Mouse (Mus musculus): ENCODE measurements around the gene Fgf11. TPM values are rescaled to one million over a fixed set of nuclear protein-coding genes. Genes with fewer than 3 reads are reported as not detected.

Fgf11 gene
- polyA plus RNA-seq, 1 experiment from 2014 or later: 3.4 TPM

DNA sequence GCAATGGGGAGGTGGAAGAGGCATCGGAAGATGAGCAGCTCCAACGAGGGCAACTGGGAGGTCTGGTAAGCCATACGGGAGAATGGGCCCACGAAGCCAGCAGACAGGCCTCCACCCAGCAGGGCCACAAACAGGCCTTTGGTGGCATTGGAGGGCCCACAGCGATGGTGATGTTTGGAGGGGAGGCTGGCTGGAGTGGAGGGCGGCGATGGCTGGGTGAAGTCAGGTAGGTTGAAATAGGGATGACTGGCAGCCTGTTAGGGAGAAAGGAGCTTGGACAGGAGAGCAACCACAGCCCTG, 40.8 kb downstream of the Fgf11 start:
- 91% methylated on average over 7 of the region's 7 CpGs for WGBS
- peak overlapping the region; percentile 100; the same call in 1 of the 2 replicates for H3K27ac ChIP-seq

DNA sequence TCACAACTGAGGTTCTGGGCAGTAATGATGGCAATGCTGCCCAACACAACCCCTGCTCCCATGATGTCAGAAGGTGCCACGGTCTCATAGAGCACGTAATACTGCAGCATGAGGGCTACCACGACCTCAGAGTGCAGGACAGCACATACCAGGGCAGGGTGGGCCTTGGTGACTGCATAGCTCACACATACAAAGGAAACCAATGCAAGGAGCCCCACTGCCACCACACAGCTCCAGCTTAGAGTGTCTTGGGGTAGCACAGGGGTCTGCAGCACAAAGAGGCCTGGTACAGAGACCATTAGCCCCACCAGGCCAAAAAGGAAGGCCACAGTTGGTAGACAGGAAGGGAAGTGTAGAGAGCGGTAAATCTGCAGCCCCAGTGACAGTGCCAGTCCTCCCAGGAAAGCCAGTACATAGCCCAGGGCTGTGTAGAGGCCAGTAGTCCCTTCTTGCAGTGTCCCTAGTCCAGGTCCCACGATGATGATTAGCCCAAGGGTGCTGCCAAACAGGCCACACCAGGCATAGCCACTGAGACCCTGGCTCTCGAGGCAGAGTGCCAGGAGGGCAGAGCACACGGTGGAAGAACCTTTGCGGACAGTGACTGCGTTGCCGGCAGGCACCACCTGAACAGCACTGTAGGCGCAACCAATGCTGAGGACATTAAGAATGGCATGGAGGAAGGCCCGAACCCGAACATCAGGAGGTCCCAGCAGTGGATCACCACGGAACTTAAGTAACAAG, 41.3 kb downstream of the Fgf11 start:
- no peak for ATAC-seq (ENCODE audit: insufficient number of reproducible peaks, low FRiP score, low TSS enrichment, low read depth)
- no peaks in the 10 kb centered on the region for H3K9me3 ChIP-seq
- H3K36me3 ChIP-seq: no peaks in the 10 kb centered on the region
- peak overlapping the region; percentile 56; the same call in 1 of the 2 replicates for H3K4me3 ChIP-seq
- peak overlapping the region; percentile 80 for H3K4me2 ChIP-seq
- WGBS: 79% methylated on average over 14 of the region's 14 CpGs
- no peaks in the 10 kb centered on the region for H3K27me3 ChIP-seq
- peaks cover 37% of the 10 kb centered on the region for H3K4me1 ChIP-seq
- no peak overlapping the region for H3K9ac ChIP-seq
- H3K27ac ChIP-seq: peak overlapping the region; percentile 100

More for the DNA sequence above, 40.8 kb downstream of the Fgf11 start:
- no peak for ATAC-seq (ENCODE audit: insufficient number of reproducible peaks, low FRiP score, low TSS enrichment, low read depth)
- H3K27me3 ChIP-seq: no peaks in the 10 kb centered on the region
- no peak overlapping the region for H3K4me3 ChIP-seq
- no peaks in the 10 kb centered on the region for H3K9me3 ChIP-seq
- H3K9ac ChIP-seq: no peak overlapping the region
- no peaks in the 10 kb centered on the region for H3K36me3 ChIP-seq
- peaks cover 34% of the 10 kb centered on the region for H3K4me1 ChIP-seq
- H3K4me2 ChIP-seq: no peak overlapping the region

DNA sequence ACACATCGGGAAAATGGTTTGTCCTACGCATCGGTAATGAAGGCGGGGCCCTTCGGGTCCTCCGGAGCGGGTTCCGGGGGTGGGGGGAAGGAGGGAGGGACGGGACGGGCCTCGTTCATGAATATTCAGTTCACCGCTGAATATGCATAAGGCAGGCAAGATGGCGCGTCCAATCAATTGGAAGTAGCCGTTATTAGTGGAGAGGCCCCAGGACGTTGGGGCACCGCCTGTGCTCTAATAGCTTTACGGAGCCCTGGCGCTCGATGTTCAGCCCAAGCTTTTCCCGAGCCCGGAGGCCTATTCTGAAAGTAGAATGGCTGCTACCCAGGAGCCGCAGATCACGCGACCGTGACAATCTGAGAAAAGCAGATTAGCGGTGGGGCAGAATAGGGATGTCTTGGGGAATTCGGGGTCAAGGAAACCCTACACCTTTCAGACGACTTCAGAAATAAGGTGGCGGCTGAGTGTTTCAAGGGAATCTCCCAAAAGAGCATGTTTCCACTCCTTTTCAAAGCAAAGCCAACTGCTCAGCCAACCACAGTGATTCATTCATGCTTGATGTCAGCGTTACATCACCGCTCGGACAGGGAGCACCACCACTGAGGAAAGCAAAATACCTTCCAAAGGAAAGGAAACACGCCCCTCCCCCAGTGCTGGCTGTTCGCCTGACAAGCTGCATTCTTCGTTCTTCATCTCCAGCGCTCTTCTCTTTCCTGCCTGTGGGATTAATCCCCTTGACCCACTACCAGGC, 42.5 kb downstream of the Fgf11 start:
- ATAC-seq (ENCODE audit: insufficient number of reproducible peaks, low FRiP score, low TSS enrichment, low read depth): peak; percentile 89
- Histone ChIP-seq H3K9me3 (no peaks in the 10 kb centered on the region), H3K4me2 (peak overlapping the region; percentile 80), H3K9ac (peak overlapping the region; percentile 51), H3K36me3 (no peaks in the 10 kb centered on the region), H3K27me3 (no peaks in the 10 kb centered on the region), H3K4me3 (peak overlapping the region; percentile 56), H3K27ac (peak overlapping the region; percentile 100), H3K4me1 (peaks cover 37% of the 10 kb centered on the region)
- under 1% methylated on average over 37 of the region's 37 CpGs for WGBS

GRCm38 (mm10) chr11:69758478-69758970, 43.1 kb downstream of the Fgf11 start, which contains the start of gene Polr2a:
TSS of gene Polr2a (minus strand) at chr11:69758637.
- H3K27ac ChIP-seq: peak within 1 kb of the TSS; percentile 100
- no peaks in the 10 kb centered on the region for H3K36me3 ChIP-seq
- peak within 1 kb of the TSS; percentile 62 for H3K9ac ChIP-seq
- peak within 1 kb of the TSS; percentile 80 for H3K4me2 ChIP-seq
- H3K4me1 ChIP-seq: peaks cover 37% of the 10 kb centered on the region
- under 1% methylated on average over 35 of the region's 36 CpGs for WGBS
- no peaks in the 10 kb centered on the region for H3K27me3 ChIP-seq
- no peaks in the 10 kb centered on the region for H3K9me3 ChIP-seq
- peak; percentile 95 for ATAC-seq (ENCODE audit: insufficient number of reproducible peaks, low FRiP score, low TSS enrichment, low read depth)
- peak within 1 kb of the TSS; percentile 56 for H3K4me3 ChIP-seq

DNA sequence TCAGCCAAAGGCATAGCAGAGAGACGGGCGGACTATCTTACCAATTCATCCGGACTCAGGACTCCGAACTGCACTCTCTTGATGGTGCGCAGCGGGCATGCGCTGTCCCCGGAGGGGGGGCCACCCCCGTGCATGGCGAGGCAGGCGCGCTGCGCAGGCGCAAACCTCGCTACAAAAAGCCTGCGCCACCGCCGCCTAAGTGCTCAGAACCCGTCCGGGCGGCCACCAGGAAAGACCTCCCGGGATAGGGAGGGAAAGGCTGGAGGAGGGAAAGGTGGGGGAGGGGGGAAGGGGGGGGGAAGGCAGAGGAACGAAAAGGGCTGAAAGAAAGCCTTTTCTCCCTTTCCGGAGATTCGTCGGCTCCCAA, 43.6 kb downstream of the Fgf11 start:
- 1% methylated on average over 26 of the region's 26 CpGs for WGBS
- Histone ChIP-seq H3K36me3 (no peaks in the 10 kb centered on the region), H3K4me1 (peaks cover 38% of the 10 kb centered on the region), H3K4me3 (peak overlapping the region; percentile 56), H3K27me3 (no peaks in the 10 kb centered on the region), H3K4me2 (peak overlapping the region; percentile 60), H3K9me3 (no peaks in the 10 kb centered on the region), H3K9ac (peak overlapping the region; percentile 62), H3K27ac (peak overlapping the region; percentile 100)
- peak; percentile 87 for ATAC-seq (ENCODE audit: insufficient number of reproducible peaks, low FRiP score, low TSS enrichment, low read depth)

GRCm38 (mm10) chr11:69757303-69758089, 44.2 kb downstream of the Fgf11 start:
- peaks cover 40% of the 10 kb centered on the region for H3K4me1 ChIP-seq
- H3K27ac ChIP-seq: peak overlapping the region; percentile 100

DNA sequence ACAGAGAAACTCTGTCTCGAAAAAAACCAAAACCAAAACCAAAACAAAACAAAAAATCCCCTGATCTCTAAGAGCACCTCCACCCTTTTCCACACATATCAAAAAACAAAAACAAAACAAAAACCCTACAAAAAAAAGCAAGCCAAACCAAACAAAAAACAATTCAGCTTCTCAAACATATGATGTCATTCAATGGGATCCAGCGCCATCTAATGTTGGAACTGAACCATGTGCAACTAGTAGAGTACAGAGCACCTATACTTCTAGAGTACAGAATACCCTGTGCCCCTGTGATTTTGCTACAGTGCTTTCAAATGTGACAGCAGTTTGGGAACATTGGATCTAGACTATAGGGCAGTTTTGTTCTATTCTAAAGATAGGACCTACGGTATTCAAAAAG, 47.0 kb downstream of the Fgf11 start:
- Histone ChIP-seq H3K4me1 (peaks cover 31% of the 10 kb centered on the region), H3K9ac (no peak overlapping the region), H3K27ac (no peak overlapping the region), H3K9me3 (no peaks in the 10 kb centered on the region), H3K4me3 (no peak overlapping the region), H3K4me2 (no peak overlapping the region), H3K27me3 (no peaks in the 10 kb centered on the region), H3K36me3 (no peaks in the 10 kb centered on the region)
- no peak for ATAC-seq (ENCODE audit: insufficient number of reproducible peaks, low FRiP score, low TSS enrichment, low read depth)
- 47% methylated on average over 3 of the region's 3 CpGs for WGBS

More at GRCm38 (mm10) chr11:69757303-69758089, 44.2 kb downstream of the Fgf11 start:
- peak overlapping the region; percentile 60 for H3K4me2 ChIP-seq
- peak overlapping the region; percentile 62 for H3K9ac ChIP-seq
- H3K27me3 ChIP-seq: no peaks in the 10 kb centered on the region
- no peaks in the 10 kb centered on the region for H3K9me3 ChIP-seq
- ATAC-seq (ENCODE audit: insufficient number of reproducible peaks, low FRiP score, low TSS enrichment, low read depth): no peak
- H3K36me3 ChIP-seq: no peaks in the 10 kb centered on the region
- peak overlapping the region; percentile 56 for H3K4me3 ChIP-seq
- 35% methylated on average over 9 of the region's 9 CpGs for WGBS

- WGBS: 89% methylated on average over 5 of the region's 5 CpGs
Measured at GRCm38 (mm10) chr11:69754233-69754632, 47.4 kb downstream of the Fgf11 start.

GRCm38 (mm10) chr11:69752686-69753085, 49.0 kb downstream of the Fgf11 start:
- ATAC-seq (ENCODE audit: insufficient number of reproducible peaks, low FRiP score, low TSS enrichment, low read depth): no peak
- Histone ChIP-seq H3K4me1 (peaks cover 27% of the 10 kb centered on the region), H3K9me3 (no peaks in the 10 kb centered on the region), H3K27ac (no peak overlapping the region), H3K9ac (no peak overlapping the region), H3K27me3 (no peaks in the 10 kb centered on the region), H3K4me3 (no peak overlapping the region), H3K4me2 (no peak overlapping the region), H3K36me3 (peaks cover 8% of the 10 kb centered on the region)

More at GRCm38 (mm10) chr11:69754233-69754632, 47.4 kb downstream of the Fgf11 start:
- H3K9me3 ChIP-seq: no peaks in the 10 kb centered on the region
- H3K27ac ChIP-seq: no peak overlapping the region
- H3K36me3 ChIP-seq: 0 out of 2 replicates have a peak, but pooled peaks cover 2% of the 10 kb centered on the region
- peaks cover 28% of the 10 kb centered on the region for H3K4me1 ChIP-seq
- no peak overlapping the region for H3K9ac ChIP-seq
- H3K27me3 ChIP-seq: no peaks in the 10 kb centered on the region
- H3K4me2 ChIP-seq: no peak overlapping the region
- no peak for ATAC-seq (ENCODE audit: insufficient number of reproducible peaks, low FRiP score, low TSS enrichment, low read depth)
- no peak overlapping the region for H3K4me3 ChIP-seq

DNA sequence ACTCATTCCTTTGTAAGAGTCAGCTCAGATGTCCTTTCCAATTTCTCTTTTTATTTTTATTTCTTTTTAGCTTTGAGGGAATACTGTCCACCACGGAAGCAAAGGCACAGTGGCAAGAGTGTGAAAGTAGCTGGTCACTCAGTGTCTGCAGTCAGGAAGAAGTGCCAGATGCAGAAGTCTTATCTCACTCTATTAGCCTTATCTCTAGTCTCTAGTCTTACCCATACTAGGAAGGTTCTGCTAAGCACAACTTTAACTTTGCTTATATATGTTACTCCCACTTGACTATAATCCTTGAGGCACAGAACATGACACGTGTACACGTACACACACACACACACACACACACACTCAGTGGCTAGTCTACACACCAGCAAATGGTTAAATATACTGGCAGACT, 50.0 kb downstream of the Fgf11 start:
- H3K4me3 ChIP-seq: no peak overlapping the region
- no peak overlapping the region for H3K9ac ChIP-seq
- no peak overlapping the region for H3K27ac ChIP-seq
- peaks cover 17% of the 10 kb centered on the region for H3K4me1 ChIP-seq
- no peak for ATAC-seq (ENCODE audit: insufficient number of reproducible peaks, low FRiP score, low TSS enrichment, low read depth)
- WGBS: 75% methylated on average over 3 of the region's 3 CpGs
- H3K9me3 ChIP-seq: no peaks in the 10 kb centered on the region
- H3K36me3 ChIP-seq: peaks cover 17% of the 10 kb centered on the region
- no peaks in the 10 kb centered on the region for H3K27me3 ChIP-seq
- H3K4me2 ChIP-seq: no peak overlapping the region

Measured in limb, embryonic 15.5 days (tissue).